ENCODE assay signal across 8 mouse cellular contexts in genomic region chr3:103020943-103021638, GRCm38 (mm10). TPM values are rescaled to one million over a fixed set of nuclear protein-coding genes. Genes with fewer than 3 reads are reported as not detected.
DNase-seq lines count a peak whose midpoint lies in the region; ATAC-seq lines count a peak whose summit lies in the region.

No protein-coding gene starts in this region.

- peak; percentile 75 for ATAC-seq in megakaryocyte, adult 5-6 weeks (ENCODE audit: poor library complexity, severe bottlenecking)

- peak; percentile 94 to 97 for DNase-seq in adrenal gland, adult (ENCODE audit: inconsistent age in 2 of 2, low spot score in 1 of 2)
- DNase-seq in embryo, embryonic 10 days (ENCODE audit: low spot score) = peak; percentile 95
- peak; percentile 85 for DNase-seq in gastrocnemius, postnatal 10 days
- DNase-seq in hindlimb bud, embryonic 11.5 days (ENCODE audit: extremely low spot score, low read depth, low spot score) = peak; percentile 57
- peak; percentile 64 to 89 for DNase-seq in left cerebral cortex, adult 8-10 months (ENCODE audit: low spot score in 2 of 2)
- DNase-seq in right cerebral cortex, adult 2 months (ENCODE audit: low spot score in 2 of 2) = peak; percentile 88 to 90
- peak; percentile 91 for DNase-seq in urinary bladder, postnatal 14 days (ENCODE audit: low spot score)

RNA-seq across cellular contexts. Expression of gene Csde1, which starts 0.9 kb away (rescaled TPM):
- 100 to 1,000 TPM; 466 to 483 TPM for total RNA-seq in gastrocnemius, postnatal 10 days (2021)
- total RNA-seq in left cerebral cortex, adult 8-10 months (2022) = 100 to 1,000 TPM; 242 to 273 (median 261) TPM
- 231 and 262 TPM in 2 replicates for total RNA-seq in megakaryocyte, adult 5-6 weeks (2015)
- 467 and 491 TPM in 2 replicates for total RNA-seq in megakaryocyte, adult 5-6 weeks (2017)

RNA-seq across cellular contexts. Expression of gene Sike1, which starts 25.6 kb away (rescaled TPM):
- total RNA-seq in gastrocnemius, postnatal 10 days (2021) = 10 to 100 TPM; 82.6 to 88.0 TPM
- 10 to 100 TPM; 54.7 to 65.9 (median 59.8) TPM for total RNA-seq in left cerebral cortex, adult 8-10 months (2022)
- 62.6 and 75.0 TPM in 2 replicates for total RNA-seq in megakaryocyte, adult 5-6 weeks (2015)
- 65.9 and 74.4 TPM in 2 replicates for total RNA-seq in megakaryocyte, adult 5-6 weeks (2017)

RNA-seq across cellular contexts. Expression of gene Nras, which starts 37.0 kb away (rescaled TPM):
- 10 to 100 TPM; 94.1 to 96.3 TPM for total RNA-seq in gastrocnemius, postnatal 10 days (2021)
- total RNA-seq in left cerebral cortex, adult 8-10 months (2022) = 10 to 100 TPM; 63.7 to 69.1 (median 67.2) TPM
- total RNA-seq in megakaryocyte, adult 5-6 weeks (2015) = 75.9 and 83.9 TPM in 2 replicates
- 58.3 and 59.8 TPM in 2 replicates for total RNA-seq in megakaryocyte, adult 5-6 weeks (2017)

RNA-seq across cellular contexts. Expression of gene Ampd1, which starts 52.7 kb away (rescaled TPM):
- total RNA-seq in gastrocnemius, postnatal 10 days (2021) = 100 to 1,000 TPM; 548 to 639 TPM
- total RNA-seq in left cerebral cortex, adult 8-10 months (2022) = under 1 TPM in 2 of 4 experiments, not detected in 2; 0.23 to 0.54 TPM
- not detected in 2 replicates for total RNA-seq in megakaryocyte, adult 5-6 weeks (2015)
- total RNA-seq in megakaryocyte, adult 5-6 weeks (2017) = 0.44 TPM in 1 of 2 replicates, not detected in the other

RNA-seq across cellular contexts. Expression of gene Nr1h5, which starts 57.2 kb away (rescaled TPM):
- not detected for total RNA-seq in gastrocnemius, postnatal 10 days (2021)
- not detected for total RNA-seq in left cerebral cortex, adult 8-10 months (2022)
- not detected in 2 replicates for total RNA-seq in megakaryocyte, adult 5-6 weeks (2015)
- not detected in 2 replicates for total RNA-seq in megakaryocyte, adult 5-6 weeks (2017)

Comparison
In these comparisons a context has a peak if more than half of its experiments do, and no peak if none do; other contexts are left out.
1. Peak in every context shown above with its lines: DNase-seq and ATAC-seq.